ENCODE assay signal across 21 mouse cellular contexts in genomic region chr2:181057341-181057740, GRCm38 (mm10). TPM values are rescaled to one million over a fixed set of nuclear protein-coding genes. Genes with fewer than 3 reads are reported as not detected.
DNase-seq lines count a peak whose midpoint lies in the region; ATAC-seq and TF ChIP-seq lines count a peak whose summit lies in the region.
"Had no signal": no experiment of that assay in that cellular context is flagged by ENCODE, and none has a peak within 500 bp of the region (broad histone marks: within the 10 kb centered on the region; RNA-seq: fewer than 3 reads in every experiment).

No protein-coding gene starts in this region.

- no peak for TF ChIP-seq POLR2A in brain, embryonic 14.5 days (IDR thresholded peaks at IDR 0.05; ENCODE audit: borderline replicate concordance, extremely low read depth, insufficient read depth, insufficient read length, poor library complexity, severe bottlenecking)

- peaks cover 23% of the 10 kb centered on the region for H3K4me1 ChIP-seq in hindbrain, embryonic 10.5 days (replicated peaks)
- H3K4me1 ChIP-seq in hindbrain, embryonic 12.5 days, result peaks cover 20% of the 10 kb centered on the region
- peaks cover 11% of the 10 kb centered on the region for H3K4me1 ChIP-seq in hindbrain, embryonic 14.5 days (replicated peaks; ENCODE audit: control insufficient read depth, insufficient read depth, low read length)
- peaks cover 23% of the 10 kb centered on the region for H3K4me1 ChIP-seq in midbrain, embryonic 15.5 days
- peaks cover 20% of the 10 kb centered on the region for H3K4me1 ChIP-seq in heart, embryonic 10.5 days
- H3K4me1 ChIP-seq: embryonic facial prominence, embryonic 12.5 days had no signal

- no peak overlapping the region for H3K4me2 ChIP-seq in hindbrain, embryonic 12.5 days (replicated peaks)
- no peak overlapping the region for H3K4me2 ChIP-seq in hindbrain, embryonic 14.5 days (replicated peaks)
- H3K4me2 ChIP-seq in midbrain, embryonic 15.5 days, result no peak overlapping the region
- H3K4me2 ChIP-seq: embryonic facial prominence, embryonic 12.5 days; heart, embryonic 12.5 days; liver, embryonic 11.5 days; lung, embryonic 14.5 days had no signal

- H3K4me3 ChIP-seq in hindbrain, embryonic 10.5 days, result no peak overlapping the region
- H3K4me3 ChIP-seq in hindbrain, embryonic 12.5 days, result no peak overlapping the region
- H3K4me3 ChIP-seq in hindbrain, embryonic 14.5 days (replicated peaks; ENCODE audit: low read length), result no peak overlapping the region
- H3K4me3 ChIP-seq in midbrain, embryonic 15.5 days, result no peak overlapping the region
- H3K4me3 ChIP-seq in heart, embryonic 10.5 days, result no peak overlapping the region
- H3K4me3 ChIP-seq: embryonic facial prominence, embryonic 12.5 days; heart, embryonic 12.5 days had no signal

- H3K36me3 ChIP-seq in hindbrain, embryonic 10.5 days, result no peaks in the 10 kb centered on the region
- no peaks in the 10 kb centered on the region for H3K36me3 ChIP-seq in hindbrain, embryonic 12.5 days
- H3K36me3 ChIP-seq in hindbrain, embryonic 14.5 days (replicated peaks; ENCODE audit: control insufficient read depth, insufficient read depth), result no peaks in the 10 kb centered on the region
- no peaks in the 10 kb centered on the region for H3K36me3 ChIP-seq in midbrain, embryonic 15.5 days (replicated peaks)
- H3K36me3 ChIP-seq in heart, embryonic 10.5 days, result no peaks in the 10 kb centered on the region
- H3K36me3 ChIP-seq: embryonic facial prominence, embryonic 12.5 days; G1E; heart, embryonic 12.5 days had no signal

- no peak overlapping the region for H3K9ac ChIP-seq in hindbrain, embryonic 12.5 days
- H3K9ac ChIP-seq in hindbrain, embryonic 14.5 days, result no peak overlapping the region
- no peak overlapping the region for H3K9ac ChIP-seq in midbrain, embryonic 15.5 days
- H3K9ac ChIP-seq: embryonic facial prominence, embryonic 12.5 days; heart, embryonic 12.5 days; lung, embryonic 14.5 days had no signal

- ATAC-seq in hindbrain, embryonic 12.5 days (ENCODE audit: low FRiP score), result no peak
- ATAC-seq in hindbrain, embryonic 14.5 days (ENCODE audit: low FRiP score), result no peak
- peak; percentile 75 for ATAC-seq in midbrain, embryonic 15.5 days (replicated peaks)

- H3K27me3 ChIP-seq in hindbrain, embryonic 10.5 days (ENCODE audit: insufficient read depth, poor library complexity, severe bottlenecking), result peaks cover 6% of the 10 kb centered on the region; the same call in 1 of the 2 replicates
- no peaks in the 10 kb centered on the region for H3K27me3 ChIP-seq in hindbrain, embryonic 12.5 days
- no peaks in the 10 kb centered on the region for H3K27me3 ChIP-seq in hindbrain, embryonic 14.5 days (ENCODE audit: control insufficient read depth, insufficient read depth, low read length)
- no peaks in the 10 kb centered on the region for H3K27me3 ChIP-seq in midbrain, embryonic 15.5 days (replicated peaks)
- peaks cover 76% of the 10 kb centered on the region for H3K27me3 ChIP-seq in heart, embryonic 10.5 days (ENCODE audit: insufficient read depth, poor library complexity, severe bottlenecking)
- H3K27me3 ChIP-seq: embryonic facial prominence, embryonic 12.5 days had no signal

- peak; percentile 25 for DNase-seq in hindbrain, embryonic 10.5 days (ENCODE audit: low spot score)
- DNase-seq in brain, embryonic 14.5 days (ENCODE audit: low read depth), result peak; percentile 79
- DNase-seq in hindbrain, embryonic 14.5 days (ENCODE audit: low spot score), result no peak
- DNase-seq in heart, embryonic 10.5 days (ENCODE audit: low spot score), result no peak
- DNase-seq in frontal cortex, postnatal 25 days (ENCODE audit: low spot score in 2 of 2), result no peak
- DNase-seq: adrenal gland, postnatal 14 days; cerebellum, adult 9-10 months; gastrocnemius, postnatal 10 days; heart, postnatal 4 days; kidney, adult 11 months; kidney, postnatal 25 days; lung, embryonic 14.5 days; right cerebral cortex, postnatal 14 days; thymus, postnatal 4 days had no signal

- no peaks in the 10 kb centered on the region for H3K9me3 ChIP-seq in hindbrain, embryonic 10.5 days
- no peaks in the 10 kb centered on the region for H3K9me3 ChIP-seq in hindbrain, embryonic 12.5 days (replicated peaks)
- H3K9me3 ChIP-seq in hindbrain, embryonic 14.5 days (ENCODE audit: control insufficient read depth, low read length), result no peaks in the 10 kb centered on the region
- no peaks in the 10 kb centered on the region for H3K9me3 ChIP-seq in midbrain, embryonic 15.5 days
- no peaks in the 10 kb centered on the region for H3K9me3 ChIP-seq in heart, embryonic 10.5 days
- H3K9me3 ChIP-seq: embryonic facial prominence, embryonic 12.5 days; G1E; heart, embryonic 12.5 days had no signal

- WGBS in hindbrain, embryonic 10.5 days, result 46% methylated on average over 8 of the region's 8 CpGs
- WGBS in hindbrain, embryonic 12.5 days, result 35% methylated on average over 8 of the region's 8 CpGs
- 34% methylated on average over 8 of the region's 8 CpGs for WGBS in hindbrain, embryonic 14.5 days
- WGBS in midbrain, embryonic 15.5 days, result 24% methylated on average over 8 of the region's 8 CpGs
- WGBS in heart, embryonic 10.5 days, result 41% methylated on average over 8 of the region's 8 CpGs

- no peak for TF ChIP-seq CTCF in brain, embryonic 14.5 days (IDR thresholded peaks at IDR 0.05; ENCODE audit: borderline replicate concordance, extremely low read depth, insufficient read depth, insufficient read length)

- peak overlapping the region; percentile 24; the same call in 1 of the 2 replicates for H3K27ac ChIP-seq in hindbrain, embryonic 10.5 days
- no peak overlapping the region for H3K27ac ChIP-seq in hindbrain, embryonic 12.5 days
- 0 out of 2 replicates have a peak overlapping the region, but pooled peaks have one; percentile 14 for H3K27ac ChIP-seq in hindbrain, embryonic 14.5 days
- H3K27ac ChIP-seq in midbrain, embryonic 15.5 days, result peak overlapping the region; percentile 58
- no peak overlapping the region for H3K27ac ChIP-seq in heart, embryonic 10.5 days
- H3K27ac ChIP-seq: embryonic facial prominence, embryonic 12.5 days had no signal

RNA-seq across cellular contexts. Expression of gene Chrna4, which starts 14.0 kb away (rescaled TPM):
- 23.7 and 44.1 TPM in 2 replicates for polyA plus RNA-seq in hindbrain, embryonic 10.5 days (2016; fragmentation: Nextera tagmentation; extraction: Ambion mirVana)
- polyA plus RNA-seq in hindbrain, embryonic 12.5 days (2016; fragmentation: Nextera tagmentation; extraction: Ambion mirVana), result 44.6 and 47.0 TPM in 2 replicates
- polyA plus RNA-seq in brain, embryonic 14.5 days (2012; rRNA removed), result 14.8 and 42.9 TPM in 2 replicates
- polyA plus RNA-seq in hindbrain, embryonic 14.5 days (2014; fragmentation: Nextera tagmentation; extraction: Ambion mirVana), result 50.6 and 59.1 TPM in 2 replicates
- 46.3 and 55.9 TPM in 2 replicates for polyA plus RNA-seq in midbrain, embryonic 15.5 days (2015; fragmentation: Nextera tagmentation; extraction: Ambion mirVana)
- 0.17 and 1.3 TPM in 2 replicates for polyA plus RNA-seq in heart, embryonic 10.5 days (2016; fragmentation: Nextera tagmentation; extraction: Ambion mirVana)
- polyA plus RNA-seq: C2C12, G1E had no signal

Comparison
In these comparisons a context has a peak if more than half of its experiments do, and no peak if none do; other contexts are left out.
1. DNase-seq: peak in hindbrain, embryonic 10.5 days (single experiment) and brain, embryonic 14.5 days (single experiment); none in hindbrain, embryonic 14.5 days (single experiment), heart, embryonic 10.5 days (single experiment) and frontal cortex, postnatal 25 days (0 of 2).
2. H3K27ac ChIP-seq: peak in hindbrain, embryonic 10.5 days (single experiment), hindbrain, embryonic 14.5 days (single experiment) and midbrain, embryonic 15.5 days (single experiment); none in hindbrain, embryonic 12.5 days (single experiment) and heart, embryonic 10.5 days (single experiment).